Mouse (Mus musculus) adrenal gland, postnatal 36 days (tissue): Measurements from ENCODE around the gene Ddi2. TPM values are rescaled to one million over a fixed set of nuclear protein-coding genes. Genes with fewer than 3 reads are reported as not detected.
A peak's percentile ranks its signal among the peaks of the same experiment; 100 is the strongest.

ENCODE experiments used
- DNase-seq, 2 experiments: peaks; one replicate each; pipeline ENCODE4 v3.0.0; 2021; ENCODE audit warnings: mixed read lengths in 1 of 2
- total RNA-seq, 2 experiments: library from RNA; stranded (reverse); gene quantifications; 2 replicates each; pipeline ENCODE4 v1.2.3; 2021

The Ddi2 gene
- total RNA-seq, 2 experiments from 2014 or later = 56.6 to 58.9 TPM

- DNase-seq = peak; percentile 37 to 47
Observed at GRCm38 (mm10) chr4:141704625-141705024, 18.6 kb downstream of the Ddi2 start.

- no peak for DNase-seq
Observed at GRCm38 (mm10) chr4:141694719-141695118, 28.5 kb downstream of the Ddi2 start.

- no peak for DNase-seq
Observed at GRCm38 (mm10) chr4:141688505-141688904, 34.7 kb downstream of the Ddi2 start.

GRCm38 (mm10) chr4:141686525-141686924 is 36.7 kb downstream of the Ddi2 start:
- no peak for DNase-seq

- DNase-seq = no peak
Observed at GRCm38 (mm10) chr4:141686093-141686492, 37.1 kb downstream of the Ddi2 start.

GRCm38 (mm10) chr4:141685499-141685898 is 37.7 kb downstream of the Ddi2 start, which contains the start of gene Rsc1a1:
Gene Rsc1a1 (minus strand): TSS chr4:141685599.
- no peak for DNase-seq

- DNase-seq = peak; percentile 78 to 80
Observed at GRCm38 (mm10) chr4:141682706-141683230, 40.5 kb downstream of the Ddi2 start.

- DNase-seq = peak; percentile 74 to 78
Observed at GRCm38 (mm10) chr4:141681767-141682166, 41.5 kb downstream of the Ddi2 start.

- DNase-seq = no peak
Observed at GRCm38 (mm10) chr4:141680892-141681291, 42.3 kb downstream of the Ddi2 start.

- DNase-seq = no peak
Observed at GRCm38 (mm10) chr4:141679016-141679415, 44.2 kb downstream of the Ddi2 start.

- DNase-seq = no peak
Observed at GRCm38 (mm10) chr4:141676462-141676979, 46.7 kb downstream of the Ddi2 start.

- no peak for DNase-seq
Observed at GRCm38 (mm10) chr4:141672325-141672724, 50.9 kb downstream of the Ddi2 start.

- no peak for DNase-seq
Observed at GRCm38 (mm10) chr4:141671389-141671788, 51.8 kb downstream of the Ddi2 start.

GRCm38 (mm10) chr4:141669898-141670712 is 53.1 kb downstream of the Ddi2 start:
- DNase-seq = peak; percentile 74 to 80

- no peak for DNase-seq
Observed at GRCm38 (mm10) chr4:141664799-141665198, 58.4 kb downstream of the Ddi2 start, which contains the start of gene Plekhm2. Gene Plekhm2 (minus strand): TSS chr4:141664899.

- DNase-seq = peak; percentile 89 to 92
Observed at GRCm38 (mm10) chr4:141664011-141664745, 59.0 kb downstream of the Ddi2 start.

GRCm38 (mm10) chr4:141663122-141663931 is 59.9 kb downstream of the Ddi2 start:
- peak; percentile 64 to 65 for DNase-seq

- no peak for DNase-seq
Observed at GRCm38 (mm10) chr4:141660884-141661283, 62.3 kb downstream of the Ddi2 start.

- peak in 1 of 2 experiments; percentile 17 for DNase-seq
Observed at GRCm38 (mm10) chr4:141659739-141660138, 63.5 kb downstream of the Ddi2 start.

GRCm38 (mm10) chr4:141658846-141659484 is 64.3 kb downstream of the Ddi2 start:
- DNase-seq = peak; percentile 84 to 87

- no peak for DNase-seq
Observed at GRCm38 (mm10) chr4:141656932-141657331, 66.3 kb downstream of the Ddi2 start.
